Mouse (Mus musculus) cortical plate, adult 2 months (tissue): ENCODE measurements at regions not wholly inside any gene's neighbourhood (a gene's known extent, or its start where the extent isn't known, plus 50 kb on each side); places are given as distances from the start of the nearest gene placed in this dataset.

Experiments
- H3K27ac ChIP-seq: fragments of 200-500 bp; 2 replicates; pipeline ENCODE4 v1.5.1; 2012; ENCODE audit warnings: low read length, control low read depth, inconsistent platforms; ENCODE audit not compliant: insufficient read depth
- H3K4me1 ChIP-seq: fragments of 200-500 bp; 2 replicates; pipeline ENCODE4 v1.6.1; 2011; ENCODE audit warnings: low read length; ENCODE audit not compliant: control insufficient read depth, insufficient read depth
- H3K4me3 ChIP-seq: fragments of 200-500 bp; 2 replicates; pipeline ENCODE4 v1.5.1; 2011; ENCODE audit warnings: mild to moderate bottlenecking, low read length, control low read depth; ENCODE audit not compliant: insufficient read depth
- CTCF ChIP-seq: fragments of 200-500 bp; IDR thresholded peaks from 2 replicates; pipeline ENCODE4 v1.5.1; 2011; ENCODE audit warnings: mild to moderate bottlenecking, control low read depth, low read length; ENCODE audit not compliant: insufficient read depth; ENCODE audit errors: extremely low read depth
- POLR2A ChIP-seq: fragments of 200-500 bp; IDR thresholded peaks from 2 replicates; pipeline ENCODE4 v1.6.1; 2011; ENCODE audit warnings: mild to moderate bottlenecking, low read length, control low read depth; ENCODE audit not compliant: insufficient read depth; ENCODE audit errors: extremely low read depth

- H3K4me3 ChIP-seq: no peak overlapping the region
- no peaks in the 10 kb centered on the region for H3K4me1 ChIP-seq
- no peak for TF ChIP-seq POLR2A
- TF ChIP-seq CTCF: no peak
- no peak overlapping the region for H3K27ac ChIP-seq
Observed at GRCm38 (mm10) chr14:106669281-106669680, 563.3 kb downstream of the Trim52 start.

GRCm38 (mm10) chr14:106677970-106678369 lies 572.0 kb downstream of the Trim52 start:
- TF ChIP-seq CTCF (no peak), POLR2A (no peak)
- Histone ChIP-seq H3K4me3 (no peak overlapping the region), H3K27ac (no peak overlapping the region), H3K4me1 (no peaks in the 10 kb centered on the region)

GRCm38 (mm10) chr14:106681193-106681592 lies 575.2 kb downstream of the Trim52 start:
- H3K4me3 ChIP-seq: no peak overlapping the region
- H3K4me1 ChIP-seq: no peaks in the 10 kb centered on the region
- no peak overlapping the region for H3K27ac ChIP-seq
- TF ChIP-seq CTCF (no peak), POLR2A (no peak)

GRCm38 (mm10) chr14:106687361-106687760 lies 581.4 kb downstream of the Trim52 start:
- H3K27ac ChIP-seq: no peak overlapping the region
- no peak overlapping the region for H3K4me3 ChIP-seq
- H3K4me1 ChIP-seq: no peaks in the 10 kb centered on the region
- TF ChIP-seq CTCF (no peak), POLR2A (no peak)

GRCm38 (mm10) chr14:106714020-106714419 lies 608.0 kb downstream of the Trim52 start:
- no peak for TF ChIP-seq POLR2A
- no peak for TF ChIP-seq CTCF
- H3K27ac ChIP-seq: no peak overlapping the region
- H3K4me1 ChIP-seq: no peaks in the 10 kb centered on the region
- no peak overlapping the region for H3K4me3 ChIP-seq

- Histone ChIP-seq H3K27ac (no peak overlapping the region), H3K4me3 (no peak overlapping the region), H3K4me1 (no peaks in the 10 kb centered on the region)
- TF ChIP-seq POLR2A: no peak
- no peak for TF ChIP-seq CTCF
Observed at GRCm38 (mm10) chr14:106733825-106734224, 627.8 kb downstream of the Trim52 start.

GRCm38 (mm10) chr14:106740857-106741256 lies 634.9 kb downstream of the Trim52 start:
- no peak for TF ChIP-seq POLR2A
- no peak for TF ChIP-seq CTCF
- no peaks in the 10 kb centered on the region for H3K4me1 ChIP-seq

GRCm38 (mm10) chr14:106760150-106760549 lies 654.2 kb downstream of the Trim52 start:
- no peak for TF ChIP-seq POLR2A
- no peak for TF ChIP-seq CTCF
- Histone ChIP-seq H3K4me1 (no peaks in the 10 kb centered on the region), H3K4me3 (no peak overlapping the region), H3K27ac (no peak overlapping the region)

More at GRCm38 (mm10) chr14:106740857-106741256, 634.9 kb downstream of the Trim52 start:
- Histone ChIP-seq H3K4me3 (no peak overlapping the region), H3K27ac (no peak overlapping the region)

- H3K27ac ChIP-seq: no peak overlapping the region
- H3K4me1 ChIP-seq: no peaks in the 10 kb centered on the region
- TF ChIP-seq CTCF (no peak), POLR2A (no peak)
- H3K4me3 ChIP-seq: no peak overlapping the region
Observed at GRCm38 (mm10) chr14:106763089-106763605, 657.1 kb downstream of the Trim52 start.

- TF ChIP-seq CTCF: peak; percentile 54
- TF ChIP-seq POLR2A: no peak
- Histone ChIP-seq H3K4me1 (no peaks in the 10 kb centered on the region), H3K27ac (no peak overlapping the region), H3K4me3 (no peak overlapping the region)
Observed at GRCm38 (mm10) chr14:106765884-106766467, 660.0 kb downstream of the Trim52 start.
